Mouse (Mus musculus): ENCODE data around the gene Ceacam14.

Ceacam14 gene

GRCm38 (mm10) chr7:17812333-17812732 lies at the start of gene Ceacam14:
Ceacam14 (plus strand) TSS chr7:17812633.
- DNase-seq (ENCODE audit: low spot score): no peak
